Mouse (Mus musculus) midbrain, embryonic 16.5 days (tissue): ENCODE measurements at regions not wholly inside any gene's neighbourhood (a gene's known extent, or its start where the extent isn't known, plus 50 kb on each side); places are given as distances from the start of the nearest gene placed in this dataset.
"Not testable (repeated sequence)": the region's sequence is repeated elsewhere in the genome, so short reads cannot be mapped to it uniquely, and the experiment has no call there.

Source experiments
- ATAC-seq: fragments of 200-750 bp; cut with Nextera tagmentation; 2 replicates; pipeline ENCODE4 v1.8.0; 2017; ENCODE audit warnings: moderate TSS enrichment
- H3K27ac ChIP-seq: fragments of 300-500 bp; sonication (generic); 2 replicates; pipeline ENCODE4 v1.5.1; 2014; ENCODE audit warnings: mild to moderate bottlenecking, low read length, mixed read lengths
- H3K27me3 ChIP-seq: fragments of 300-500 bp; sonication (generic); 2 replicates; pipeline ENCODE4 v1.6.1; 2014; ENCODE audit warnings: low read depth, low read length, mixed read lengths; ENCODE audit not compliant: control insufficient read depth, insufficient read depth
- H3K36me3 ChIP-seq: fragments of 300-500 bp; sonication (generic); 2 replicates; pipeline ENCODE4 v1.6.1; 2014; ENCODE audit warnings: mild to moderate bottlenecking, low read length, moderate library complexity, mixed read lengths; ENCODE audit not compliant: control insufficient read depth, insufficient read depth
- H3K4me1 ChIP-seq: fragments of 300-500 bp; sonication (generic); 2 replicates; pipeline ENCODE4 v1.6.1; 2014; ENCODE audit warnings: mild to moderate bottlenecking, low read length, mixed read lengths; ENCODE audit not compliant: control insufficient read depth, insufficient read depth
- H3K4me2 ChIP-seq: fragments of 300-500 bp; sonication (generic); 2 replicates; pipeline ENCODE4 v1.6.1; 2014; ENCODE audit warnings: mild to moderate bottlenecking, low read length, mixed read lengths
- H3K4me3 ChIP-seq: fragments of 300-500 bp; sonication (generic); 2 replicates; pipeline ENCODE4 v1.5.1; 2014; ENCODE audit warnings: low read depth, mild to moderate bottlenecking, low read length, moderate library complexity, mixed read lengths
- H3K9ac ChIP-seq: fragments of 300-500 bp; sonication (generic); 2 replicates; pipeline ENCODE4 v1.6.1; 2014; ENCODE audit warnings: low read depth, low read length, mixed read lengths
- H3K9me3 ChIP-seq: fragments of 300-500 bp; sonication (generic); replicated peaks from 2 replicates; pipeline ENCODE4 v1.6.1; 2014; ENCODE audit warnings: mild to moderate bottlenecking, low read length, mixed read lengths; ENCODE audit not compliant: control insufficient read depth, poor library complexity, severe bottlenecking
- WGBS: fragments of 180-500 bp; shearing (Covaris S2); extraction: QIAGEN DNeasy Blood & Tissue Kit; methylation state at CpG from one replicate; pipeline ENCODE4 v1.1.7; 2014; 5-methylcytosine and 5-hydroxymethylcytosine counted together

DNA sequence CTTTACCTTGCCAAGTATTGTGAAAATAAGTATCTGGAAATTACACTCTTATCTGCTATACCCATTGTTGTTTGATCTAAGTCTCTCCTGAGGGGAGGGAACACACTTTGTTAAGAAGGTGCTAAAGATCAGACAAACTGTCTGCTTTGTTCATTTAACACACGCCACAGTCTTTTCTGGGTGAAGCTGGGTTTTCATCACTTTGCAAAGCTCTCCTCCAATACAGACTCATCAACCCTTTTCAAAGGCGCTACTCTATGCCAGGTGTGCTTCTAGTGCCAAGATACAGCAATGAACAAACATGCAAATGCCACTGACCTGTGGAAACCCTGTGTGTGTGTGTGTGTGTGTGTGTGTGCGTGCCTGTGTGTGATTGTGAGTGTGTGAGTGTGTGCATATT, 84.1 kb upstream of the Mdm1 start:
- no peak for ATAC-seq
- Histone ChIP-seq H3K4me3 (no peak overlapping the region), H3K9ac (no peak overlapping the region), H3K4me2 (no peak overlapping the region; the same call in 1 of the 2 replicates), H3K27ac (no peak overlapping the region), H3K27me3 (no peaks in the 10 kb centered on the region), H3K36me3 (no peaks in the 10 kb centered on the region), H3K4me1 (peaks cover 13% of the 10 kb centered on the region), H3K9me3 (no peaks in the 10 kb centered on the region)
- WGBS: 67% methylated on average over 3 of the region's 3 CpGs

DNA sequence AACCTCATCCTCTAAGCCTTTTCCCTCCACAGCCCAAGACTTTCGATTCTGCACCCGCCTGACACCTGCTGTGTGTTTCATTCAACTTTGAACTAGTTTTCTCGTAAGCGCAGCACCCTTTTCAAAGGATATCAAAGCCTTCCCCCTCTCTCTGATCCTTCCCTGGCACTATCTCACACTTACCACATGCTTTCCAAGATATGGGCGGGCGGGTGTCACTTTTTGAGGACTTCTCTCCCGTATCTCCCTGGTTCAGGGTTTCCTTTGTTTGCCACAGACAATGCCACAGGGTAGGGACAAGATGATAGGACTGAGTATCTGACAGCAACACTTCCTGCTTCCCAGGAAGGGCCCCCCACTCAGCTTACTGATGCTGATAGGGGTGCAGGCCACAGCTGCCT, 76.8 kb upstream of the Mdm1 start:
- Histone ChIP-seq H3K27ac (no peak overlapping the region), H3K9me3 (no peaks in the 10 kb centered on the region), H3K4me3 (no peak overlapping the region), H3K4me2 (no peak overlapping the region), H3K4me1 (no peaks in the 10 kb centered on the region), H3K9ac (no peak overlapping the region), H3K36me3 (no peaks in the 10 kb centered on the region), H3K27me3 (no peaks in the 10 kb centered on the region)
- WGBS: 41% methylated on average over 7 of the region's 7 CpGs
- no peak for ATAC-seq

DNA sequence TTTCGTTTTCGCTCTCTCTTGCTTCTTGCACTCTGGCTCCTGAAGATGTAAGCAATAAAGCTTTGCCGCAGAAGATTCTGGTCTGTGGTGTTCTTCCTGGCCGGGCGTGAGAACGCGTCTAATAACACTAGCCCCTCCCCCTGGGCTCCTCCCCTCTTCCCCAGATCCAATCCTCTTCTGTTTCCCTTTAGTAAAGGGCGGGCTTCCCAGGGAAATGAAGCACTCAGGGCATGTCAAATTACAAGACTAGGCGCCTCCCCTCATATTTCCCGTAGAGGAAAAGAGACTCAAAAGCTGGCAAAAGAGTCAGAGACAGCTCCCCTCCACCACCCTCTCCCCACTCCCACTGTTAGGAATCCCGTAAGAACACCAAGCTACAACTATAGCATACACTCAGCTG, 65.3 kb upstream of the Mdm1 start:
- H3K9ac ChIP-seq, ATAC-seq, H3K36me3 ChIP-seq, H3K27me3 ChIP-seq, H3K4me3 ChIP-seq, H3K27ac ChIP-seq, H3K4me1 ChIP-seq, H3K4me2 ChIP-seq, H3K9me3 ChIP-seq: not testable (repeated sequence)
- WGBS: 99% methylated on average over 9 of the region's 11 CpGs

DNA sequence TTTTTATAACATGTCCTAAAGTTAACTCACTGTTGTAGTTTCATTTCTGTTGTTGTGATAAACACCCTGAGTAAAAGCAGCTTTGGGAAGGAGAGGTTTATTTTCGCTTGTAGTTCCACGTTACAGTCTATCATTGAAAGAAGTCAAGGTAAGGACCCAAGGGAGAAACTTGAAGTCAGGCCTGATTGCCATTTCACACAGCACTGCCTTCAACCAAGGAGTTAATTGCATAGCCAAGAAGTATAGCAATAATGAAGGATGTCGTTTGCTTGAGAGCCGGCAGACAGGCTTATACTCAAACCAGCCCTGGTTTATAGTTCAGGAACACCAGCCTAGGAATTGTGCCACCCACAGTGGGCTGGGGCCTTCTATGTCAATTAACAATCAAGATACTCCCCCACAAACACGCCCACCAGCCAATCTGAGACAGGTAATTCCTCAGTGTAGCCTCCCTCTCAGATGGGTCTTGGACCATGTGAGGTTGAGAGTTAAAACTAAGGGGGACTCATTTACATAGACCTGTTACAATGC, 59.9 kb upstream of the Mdm1 start:
- Histone ChIP-seq H3K36me3 (no peaks in the 10 kb centered on the region), H3K4me1 (no peaks in the 10 kb centered on the region), H3K27me3 (no peaks in the 10 kb centered on the region), H3K27ac (no peak overlapping the region), H3K9ac (no peak overlapping the region), H3K4me2 (no peak overlapping the region), H3K4me3 (no peak overlapping the region), H3K9me3 (no peaks in the 10 kb centered on the region)
- 88% methylated on average over 5 of the region's 5 CpGs for WGBS
- no peak for ATAC-seq

DNA sequence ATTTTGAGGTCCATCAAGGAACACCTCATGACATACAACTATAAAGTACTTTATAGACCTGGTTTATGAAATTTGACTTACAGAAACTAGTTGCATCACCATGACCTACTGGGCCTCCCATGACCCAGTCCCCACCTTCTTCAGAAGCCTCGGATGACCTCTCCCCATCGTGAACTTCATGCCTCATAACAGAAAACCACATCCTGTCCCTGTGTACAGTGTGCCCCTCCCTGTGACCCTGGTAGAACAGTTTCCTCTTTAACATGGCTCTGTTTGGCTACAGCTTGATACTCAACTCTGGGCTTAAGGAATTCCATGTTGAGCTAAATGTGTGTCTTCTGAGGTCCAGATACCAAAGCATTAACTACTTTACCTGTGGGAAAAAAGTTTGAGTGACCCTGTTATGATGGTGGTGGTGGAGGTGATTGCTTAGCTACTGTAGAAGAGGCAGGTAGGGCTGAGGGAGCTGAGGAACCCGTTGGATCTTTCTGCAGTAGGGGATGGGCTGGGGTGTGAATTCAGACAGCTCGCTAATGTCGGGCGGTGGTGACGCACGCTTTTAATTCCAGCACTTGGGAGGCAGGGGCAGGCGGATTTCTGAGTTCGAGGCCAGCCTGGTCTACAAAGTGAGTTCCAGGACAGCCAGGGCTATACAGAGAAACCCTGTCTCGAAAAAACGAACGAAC, 58.4 kb upstream of the Mdm1 start:
- Histone ChIP-seq H3K4me3 (no peak overlapping the region), H3K27me3 (no peaks in the 10 kb centered on the region), H3K27ac (no peak overlapping the region), H3K4me2 (no peak overlapping the region), H3K9ac (no peak overlapping the region), H3K36me3 (no peaks in the 10 kb centered on the region), H3K9me3 (no peaks in the 10 kb centered on the region), H3K4me1 (peaks cover 2% of the 10 kb centered on the region; the same call in 1 of the 2 replicates)
- 93% methylated on average over 13 of the region's 13 CpGs for WGBS
- ATAC-seq: no peak

DNA sequence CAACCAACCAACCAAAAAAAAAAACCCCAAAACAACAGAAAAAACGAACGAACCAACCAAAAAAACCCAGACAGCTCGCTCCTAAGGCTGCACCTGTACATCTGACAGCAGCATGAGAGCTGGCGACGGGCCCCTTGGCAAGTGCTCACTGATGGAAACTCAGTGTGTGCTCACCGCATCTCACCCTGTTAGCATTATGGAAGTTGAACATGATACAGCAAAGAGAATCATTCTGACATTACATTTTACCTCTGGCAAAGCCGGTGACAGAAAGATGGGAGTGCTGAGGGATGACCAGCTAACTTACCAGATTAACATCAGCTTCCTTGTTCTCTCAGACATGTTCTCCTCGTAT, 57.9 kb upstream of the Mdm1 start:
- no peak overlapping the region for H3K9ac ChIP-seq
- H3K4me1 ChIP-seq: peaks cover 3% of the 10 kb centered on the region; the same call in 1 of the 2 replicates
- ATAC-seq: no peak
- 94% methylated on average over 8 of the region's 8 CpGs for WGBS
- no peaks in the 10 kb centered on the region for H3K27me3 ChIP-seq
- H3K4me3 ChIP-seq: no peak overlapping the region
- H3K36me3 ChIP-seq: no peaks in the 10 kb centered on the region
- H3K9me3 ChIP-seq: no peaks in the 10 kb centered on the region
- H3K4me2 ChIP-seq: no peak overlapping the region
- H3K27ac ChIP-seq: no peak overlapping the region

DNA sequence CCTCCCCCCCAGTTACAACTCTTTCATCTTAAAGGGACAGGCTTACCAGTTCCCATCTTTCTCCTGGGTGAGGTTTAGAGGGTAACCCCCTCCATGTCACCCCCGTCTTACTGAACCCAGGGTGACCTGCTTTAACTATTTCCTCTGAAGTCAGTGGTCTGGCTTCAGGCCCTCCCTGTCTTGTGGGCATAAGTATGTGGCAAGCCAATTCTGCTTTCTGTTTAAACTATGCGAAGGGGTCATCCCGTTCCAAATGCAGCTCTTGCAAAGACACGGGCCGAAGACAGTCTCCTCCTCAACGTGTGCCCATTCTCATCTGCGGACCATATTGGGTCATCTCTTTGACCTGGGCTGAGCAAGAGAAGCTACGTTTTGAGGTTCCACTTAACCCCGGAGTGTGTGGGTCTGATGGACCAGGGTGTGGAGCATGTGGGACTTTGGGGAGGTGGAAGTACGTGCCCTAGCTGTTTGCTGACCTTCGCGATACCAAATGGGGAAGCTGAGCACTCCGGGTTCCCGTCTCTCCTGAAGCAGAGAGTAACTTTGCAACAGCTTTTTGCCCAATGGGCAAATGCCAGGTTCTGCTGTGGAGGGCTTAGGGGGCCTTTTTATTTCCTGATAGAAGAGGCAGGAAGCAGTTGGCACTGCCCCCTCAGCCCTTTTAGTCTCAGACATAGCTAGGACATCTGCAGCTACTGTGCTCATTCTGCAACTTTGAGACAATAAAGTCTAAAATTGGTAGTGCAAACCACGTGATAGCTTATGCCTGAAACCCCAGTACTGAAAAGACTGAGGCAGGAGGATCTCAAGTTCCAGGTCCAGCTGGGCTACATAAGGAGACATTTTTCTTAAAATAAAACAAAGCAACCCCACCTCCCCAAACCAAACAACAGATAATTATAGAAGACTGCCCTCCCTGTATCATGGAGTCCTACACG, 56.3 kb upstream of the Mdm1 start:
- 92% methylated on average over 16 of the region's 16 CpGs for WGBS
- Histone ChIP-seq H3K36me3 (no peaks in the 10 kb centered on the region), H3K4me3 (no peak overlapping the region), H3K27ac (no peak overlapping the region), H3K9me3 (no peaks in the 10 kb centered on the region), H3K4me1 (peaks cover 3% of the 10 kb centered on the region; the same call in 1 of the 2 replicates), H3K27me3 (no peaks in the 10 kb centered on the region), H3K9ac (no peak overlapping the region), H3K4me2 (no peak overlapping the region)
- no peak for ATAC-seq

DNA sequence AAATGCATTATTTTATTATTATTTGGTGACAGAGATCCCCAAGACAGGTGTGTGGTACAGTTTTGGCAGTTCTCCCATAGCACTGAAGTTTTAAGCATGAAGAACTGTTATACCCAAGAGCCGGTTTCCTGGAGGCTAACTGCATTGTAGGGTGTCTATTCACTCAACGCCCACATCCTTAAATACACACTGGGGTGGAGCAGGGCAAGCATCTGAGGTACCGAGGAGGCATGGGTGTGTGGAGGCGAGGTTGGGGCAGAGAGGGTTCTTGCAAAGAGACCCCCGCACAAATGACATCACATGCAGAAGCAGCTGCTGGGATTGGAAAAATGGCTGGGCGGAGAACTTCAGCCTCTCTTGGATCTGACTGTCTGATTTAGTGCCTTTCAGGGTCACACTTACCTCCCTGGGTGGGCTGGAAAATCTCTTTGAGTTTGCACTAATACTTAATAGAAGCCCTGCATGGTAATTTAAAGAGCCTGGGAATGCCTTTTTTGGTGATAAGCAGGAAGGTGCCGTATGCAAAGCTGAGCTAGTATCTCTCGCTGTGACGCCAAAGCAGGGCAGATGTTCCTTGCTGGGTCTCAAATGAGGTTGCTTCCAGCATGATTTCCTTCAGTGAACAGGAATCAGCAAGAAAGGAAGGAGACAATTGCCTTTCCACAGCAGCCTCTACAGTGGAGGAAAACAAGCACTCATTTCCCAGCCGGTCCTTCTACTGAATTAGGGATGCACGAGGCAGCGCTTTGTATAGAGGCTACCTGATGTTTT, 53.9 kb upstream of the Mdm1 start:
- no peaks in the 10 kb centered on the region for H3K36me3 ChIP-seq
- H3K9ac ChIP-seq: peak overlapping the region; percentile 62
- WGBS: 10% methylated on average over 12 of the region's 12 CpGs
- no peaks in the 10 kb centered on the region for H3K27me3 ChIP-seq
- peak overlapping the region; percentile 7 for H3K4me3 ChIP-seq
- peak; percentile 75 for ATAC-seq
- peak overlapping the region; percentile 68 for H3K27ac ChIP-seq
- H3K4me1 ChIP-seq: peaks cover 4% of the 10 kb centered on the region; the same call in 1 of the 2 replicates
- no peaks in the 10 kb centered on the region for H3K9me3 ChIP-seq
- peak overlapping the region; percentile 50 for H3K4me2 ChIP-seq
